Mouse (Mus musculus) regulatory T cell (primary cell): Measurements from ENCODE around the gene Glyr1.

ENCODE experiments used
- in situ Hi-C: fragments of 300-600 bp; cut with MboI, MseI; formaldehyde crosslinking; loops from one replicate; pipeline ENCODE4 v1.15.1; 2025; ENCODE audit warnings: high pct_unique_total_duplicates

The Glyr1 gene

DNA sequence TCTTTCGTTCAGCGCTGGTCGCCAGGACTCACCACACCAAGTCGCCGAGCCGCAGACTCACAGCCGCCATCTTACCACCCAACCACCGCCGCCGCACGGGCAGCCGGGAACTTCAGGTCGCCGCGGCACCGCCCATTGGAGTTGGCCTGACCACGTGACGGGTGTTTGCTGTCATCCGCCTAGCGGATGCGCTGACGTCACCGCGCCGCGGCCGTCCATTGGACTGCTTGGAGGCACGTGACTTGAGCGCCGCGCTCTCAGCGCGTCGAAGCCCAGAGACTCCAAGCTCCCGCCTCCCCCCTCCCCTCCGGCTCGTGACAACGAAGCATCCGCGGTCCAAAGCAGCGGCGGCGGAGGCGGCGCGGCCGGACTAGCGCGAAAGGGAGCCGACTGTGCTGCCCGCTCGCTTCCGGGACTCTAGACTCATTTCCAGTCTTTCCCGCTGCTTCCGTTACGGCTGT lies at the start of gene Glyr1, which contains the start of gene Ubn1:
Gene Glyr1, minus strand, starts transcription at position 90 of the 461 bp plus-strand sequence.
Gene Ubn1, plus strand, starts transcription at position 284 of the 461 bp plus-strand sequence.
- in situ Hi-C loops: loop anchor here (10.0 kb wide), 1 partner anchor 1045 kb away; the partner anchor contains the start of gene Slx4

DNA sequence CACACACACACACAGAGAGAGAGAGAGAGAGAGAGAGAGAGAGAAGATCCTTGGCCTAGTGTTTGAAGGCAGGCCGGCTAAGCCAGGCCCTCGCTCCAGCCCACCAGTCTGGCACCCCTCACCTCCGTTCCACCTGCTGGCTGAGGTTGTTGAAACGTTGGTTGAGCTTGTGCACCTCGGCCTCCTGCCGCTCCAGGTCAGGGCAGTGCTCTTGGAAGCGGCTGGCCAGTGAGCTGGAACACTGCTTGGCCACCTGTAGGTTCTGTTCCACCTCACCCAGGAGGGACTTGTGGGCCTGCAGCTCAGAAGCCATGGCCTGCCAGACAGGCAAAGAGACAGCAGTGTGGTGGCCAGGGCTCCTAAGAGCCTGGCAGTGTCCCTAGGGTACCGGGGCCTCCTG lies 46.8 kb upstream of the Glyr1 start:
- in situ Hi-C loops: loop anchor here (5.0 kb wide), 1 partner anchor 36 kb away; the partner anchor contains the start of gene Ppl

DNA sequence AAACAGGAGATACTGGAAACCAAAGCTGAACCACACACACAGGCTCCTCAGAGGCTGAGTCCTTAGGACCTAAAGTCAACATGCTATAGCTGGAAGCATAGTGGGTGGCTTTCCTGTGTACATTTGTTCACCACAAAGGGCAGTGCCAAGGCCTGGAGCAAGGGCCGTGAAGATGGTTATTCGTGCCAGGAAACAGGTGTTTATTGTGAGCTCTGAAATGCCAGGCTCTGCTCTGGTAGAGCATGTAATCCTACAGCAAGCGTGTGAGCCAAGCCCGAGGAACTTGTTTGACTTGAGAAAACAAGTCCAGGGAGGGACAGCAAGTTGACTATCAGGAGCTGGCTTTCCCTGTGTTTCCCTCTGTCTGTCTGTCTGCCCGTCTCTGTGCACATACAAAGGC lies 43.6 kb upstream of the Glyr1 start:
- in situ Hi-C loops: no loop called here

DNA sequence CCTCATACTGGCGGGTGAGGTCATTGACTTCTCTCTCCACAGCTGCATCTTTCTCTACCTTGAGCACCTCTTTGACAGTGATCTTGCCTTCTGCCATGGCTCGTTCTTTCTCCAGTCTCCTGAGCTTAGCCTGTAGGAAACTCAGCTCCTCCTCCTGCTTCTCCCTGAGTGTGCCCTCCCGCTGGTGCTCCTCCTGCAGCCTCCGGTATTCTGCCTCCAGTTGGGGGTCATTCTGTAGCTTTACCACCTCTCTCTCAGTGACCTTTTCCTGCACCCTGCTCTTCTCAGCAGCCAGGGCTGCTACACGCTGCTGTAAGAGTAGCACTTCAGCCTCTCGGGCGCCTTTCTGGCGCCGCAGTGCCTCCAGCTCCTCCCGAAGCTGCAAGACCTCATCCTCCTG lies 39.4 kb upstream of the Glyr1 start:
- in situ Hi-C loops: no loop called here

DNA sequence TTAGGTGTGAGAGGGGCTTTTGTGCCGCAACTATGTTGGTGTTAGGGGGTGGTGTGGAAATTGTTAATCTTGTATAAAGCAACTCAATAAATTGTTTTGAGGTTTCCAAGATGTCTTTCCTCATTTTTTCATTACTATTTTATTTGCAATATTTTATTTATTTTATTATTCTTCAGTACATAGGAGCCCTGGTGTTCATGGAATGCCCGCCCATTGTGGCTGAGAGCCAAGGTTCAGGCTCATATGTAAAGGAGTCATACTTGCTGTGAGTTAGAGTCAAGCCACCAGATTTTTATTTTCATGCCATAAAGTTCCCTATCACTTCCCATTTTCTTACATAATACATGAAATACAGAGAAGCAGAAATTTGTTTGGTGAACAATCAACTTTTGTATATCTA lies 36.5 kb upstream of the Glyr1 start:
- in situ Hi-C loops: no loop called here

DNA sequence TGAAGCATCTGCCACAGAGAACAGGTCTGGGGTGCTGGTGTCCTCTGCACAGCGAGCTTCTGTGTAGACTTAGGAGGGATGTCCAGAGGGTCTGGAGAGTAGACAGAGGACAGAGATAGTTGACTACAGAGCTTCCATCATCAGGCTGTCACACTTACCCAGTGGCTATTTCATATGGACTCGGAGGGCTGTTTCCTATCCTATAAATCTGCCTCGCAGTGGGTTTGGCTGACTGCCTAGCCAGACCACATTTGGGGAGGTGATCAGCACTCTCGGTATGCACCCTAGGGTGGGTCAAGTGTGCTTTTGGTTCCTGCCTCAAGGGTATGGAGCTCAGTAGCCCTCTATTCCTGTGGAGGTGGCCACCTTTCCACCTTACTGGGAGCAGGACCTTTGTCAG lies 35.5 kb upstream of the Glyr1 start:
- in situ Hi-C loops: no loop called here

DNA sequence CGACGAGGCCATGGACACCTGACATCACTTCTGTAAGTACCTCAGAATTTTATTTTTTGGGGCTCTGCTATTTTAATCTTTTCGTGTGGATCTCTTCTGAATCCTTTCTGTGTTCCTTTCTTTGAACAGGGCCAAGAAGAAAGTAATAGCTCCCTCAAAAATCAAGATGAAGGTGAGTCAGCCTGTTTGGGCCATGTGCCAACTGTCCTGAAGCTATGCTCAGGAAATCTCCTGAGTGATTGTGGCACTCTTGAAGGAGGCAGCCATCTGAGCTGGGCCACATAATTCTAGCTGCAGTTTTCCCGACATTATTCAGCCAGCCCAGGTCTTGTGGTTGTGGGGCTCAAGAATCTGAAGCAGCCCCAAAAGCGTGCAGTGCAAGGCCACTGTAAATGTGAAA lies 24.7 kb upstream of the Glyr1 start:
- in situ Hi-C loops: loop anchor here (5.0 to 10.0 kb wide), 2 partner anchors 47 to 70 kb away; partner anchors contain the start of gene Sec14l5

DNA sequence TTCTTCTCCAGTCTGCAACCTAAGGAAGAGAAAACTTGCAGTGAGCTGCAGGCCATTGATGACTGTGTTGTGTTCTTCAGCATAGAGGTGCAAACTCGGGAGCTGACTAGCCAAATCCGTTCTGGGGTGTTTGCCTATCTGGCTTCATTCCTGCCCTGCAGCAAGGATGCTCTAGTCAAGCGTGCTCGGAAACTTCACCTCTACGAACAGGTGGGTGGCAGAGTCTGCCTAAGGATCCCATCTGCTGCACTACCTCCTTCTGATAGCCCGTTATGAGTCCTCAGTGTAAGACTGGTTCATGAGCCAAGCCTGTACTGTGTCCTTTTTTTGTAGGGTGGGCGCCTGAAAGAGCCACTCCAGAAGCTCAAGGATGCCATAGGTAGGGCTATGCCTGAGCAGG lies 22.3 kb upstream of the Glyr1 start:
- in situ Hi-C loops: loop anchor here (5.0 to 10.0 kb wide), 2 partner anchors 45 to 73 kb away; partner anchors contain the start of gene Sec14l5

DNA sequence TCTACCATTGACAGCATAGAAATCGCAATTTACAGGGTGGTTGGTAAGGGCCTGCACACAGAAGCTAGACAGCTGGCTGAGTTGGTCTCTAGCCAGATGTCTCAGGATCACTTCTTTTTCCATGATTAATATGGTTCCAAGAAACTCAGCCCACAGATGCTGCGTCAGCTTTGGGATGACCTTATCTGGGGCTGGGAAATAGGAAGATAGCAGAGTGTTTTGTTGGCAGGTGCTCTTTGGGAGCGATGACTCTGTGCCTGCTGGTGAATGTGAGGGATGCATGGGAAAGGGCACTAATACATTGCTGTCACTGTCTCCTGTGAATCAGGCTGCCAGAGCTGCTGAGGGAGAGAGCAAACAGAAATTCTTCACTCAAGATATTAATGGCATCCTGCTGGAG lies 20.7 kb upstream of the Glyr1 start:
- in situ Hi-C loops: loop anchor here (5.0 to 10.0 kb wide), 2 partner anchors 43 to 74 kb away; partner anchors contain the start of gene Sec14l5

DNA sequence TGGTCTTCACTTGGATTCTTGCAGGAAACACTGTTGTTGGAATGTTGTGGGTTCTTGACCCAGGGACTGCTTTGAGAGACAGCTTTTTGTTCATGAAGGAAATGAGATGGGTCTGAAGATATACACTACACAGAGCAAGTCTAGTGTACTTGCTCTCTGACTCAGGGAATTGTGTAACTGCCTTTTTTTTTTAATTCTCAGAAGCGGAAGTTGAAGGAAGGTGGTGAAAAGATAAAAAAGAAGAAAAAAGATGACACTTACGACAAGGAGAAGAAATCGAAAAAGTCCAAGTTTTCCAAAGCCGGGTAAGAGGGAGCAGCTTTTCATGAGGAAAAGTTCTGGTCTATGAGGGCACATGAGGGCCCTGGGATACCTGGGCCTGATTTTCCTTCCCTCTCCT lies 13.8 kb upstream of the Glyr1 start:
- in situ Hi-C loops: no loop called here

DNA sequence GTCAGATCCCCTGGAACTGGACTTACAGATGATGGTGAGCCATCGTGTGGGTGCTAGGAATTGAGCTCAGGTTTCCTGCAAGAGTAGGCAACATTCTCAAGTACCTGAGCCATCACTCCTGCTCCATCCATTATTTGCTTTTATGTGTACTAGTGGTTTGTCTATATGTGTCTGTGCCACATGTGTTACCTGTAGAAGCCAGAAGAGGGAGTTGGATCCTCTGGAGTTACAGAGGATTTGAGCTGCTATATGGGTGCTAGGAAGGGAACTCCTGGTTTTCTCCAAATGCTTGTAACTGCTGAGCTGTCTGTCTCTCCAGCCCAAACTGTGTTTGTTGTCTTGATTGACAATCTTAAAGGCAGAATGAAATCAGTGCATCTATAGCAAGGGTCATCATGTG lies 8.5 kb upstream of the Glyr1 start:
- in situ Hi-C loops: no loop called here

DNA sequence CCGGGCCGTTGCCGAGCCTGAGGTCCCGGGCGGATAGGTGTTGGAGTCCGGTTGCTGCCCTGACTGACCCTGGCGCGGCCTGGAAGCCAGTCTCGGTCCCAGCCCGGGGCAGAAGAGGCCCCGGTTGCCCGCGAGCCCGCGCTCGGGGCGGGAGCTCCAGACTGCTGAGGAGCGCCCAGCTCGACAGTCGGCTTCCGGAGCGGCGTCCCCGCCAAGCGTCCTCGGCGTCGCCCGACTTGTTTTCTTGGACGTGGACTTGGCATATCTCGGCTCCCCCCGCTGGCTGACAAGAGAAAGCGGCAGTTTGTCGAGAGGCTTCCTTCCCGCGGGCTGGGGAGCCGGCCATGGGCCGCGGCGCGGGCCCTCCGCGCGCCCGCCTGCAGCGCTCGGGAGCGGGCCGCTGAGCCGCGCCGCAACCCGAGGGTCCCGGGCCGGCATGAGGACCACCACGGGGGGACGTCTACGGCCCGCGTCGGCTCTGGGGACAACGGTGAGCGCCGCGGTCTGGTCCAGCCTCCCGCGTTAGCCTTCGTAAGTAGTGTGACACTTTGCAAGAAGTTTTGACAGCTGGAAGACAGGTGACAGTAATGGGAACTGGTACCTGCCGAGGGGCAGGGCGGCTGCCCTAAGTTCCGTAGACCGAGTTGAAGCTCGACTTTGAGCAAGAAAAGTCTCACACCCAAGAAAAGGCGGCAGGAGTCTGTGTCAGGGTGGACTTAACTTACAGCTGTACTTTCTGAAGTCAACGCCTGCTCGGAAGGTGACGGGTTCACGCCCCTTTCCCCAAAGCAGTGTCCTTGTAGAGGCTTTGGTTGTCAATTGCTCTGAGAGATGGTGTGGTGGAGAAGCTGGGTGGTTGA lies 818 bp upstream of the Glyr1 start:
- in situ Hi-C loops: no loop called here

DNA sequence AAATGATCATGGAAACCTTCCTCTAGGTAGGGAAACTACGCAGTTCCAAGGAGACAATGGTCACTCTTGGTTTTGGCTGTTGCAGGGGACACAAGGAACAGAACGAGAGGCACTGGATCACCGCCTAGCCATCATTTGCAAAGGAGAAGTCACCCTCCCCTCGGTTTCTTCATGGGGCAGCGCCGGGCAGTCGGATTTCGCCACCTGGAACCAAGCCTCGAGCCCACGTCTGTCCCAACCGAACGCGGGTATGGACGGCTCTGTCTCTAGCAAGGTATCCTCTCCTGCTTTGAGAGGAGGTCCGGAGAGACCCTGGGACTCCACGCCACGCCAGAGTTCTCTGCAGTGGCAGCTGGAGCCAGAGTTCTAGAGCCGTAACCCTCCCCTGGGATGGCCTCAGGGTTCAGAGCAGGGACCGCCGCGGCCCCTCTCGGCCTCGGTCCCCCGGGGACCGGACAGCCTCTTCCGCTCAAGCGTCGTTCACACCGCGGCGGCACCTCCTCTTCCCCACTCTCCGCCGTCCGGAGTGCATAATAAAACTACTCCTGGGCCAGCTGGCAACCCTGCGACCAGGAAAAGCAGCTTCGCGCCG lies 385 bp downstream of the Glyr1 start:
- in situ Hi-C loops: loop anchor here (10.0 kb wide), 1 partner anchor 1044 kb away; the partner anchor contains the start of gene Slx4

DNA sequence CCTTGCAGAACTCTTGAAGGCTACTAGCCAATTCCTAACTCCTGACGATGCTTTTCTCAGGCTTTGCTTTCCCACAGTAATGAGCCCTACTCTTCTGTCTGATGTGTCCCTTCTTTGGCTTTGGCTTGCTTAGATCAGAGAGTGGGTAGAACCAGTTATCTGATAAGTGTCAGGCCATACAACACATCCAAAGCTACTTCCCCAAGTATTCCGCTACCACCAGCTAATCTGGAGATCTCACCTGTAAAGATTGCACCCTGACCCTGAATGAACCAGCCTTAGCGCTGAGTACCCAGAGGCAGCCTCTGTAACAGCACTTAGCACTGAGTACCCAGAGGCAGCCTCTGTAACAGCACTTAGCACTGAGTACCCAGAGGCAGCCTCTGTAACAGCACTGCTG lies 4.3 kb downstream of the Glyr1 start:
- in situ Hi-C loops: loop anchor here (10.0 kb wide), 1 partner anchor 1041 kb away; the partner anchor contains the start of gene Slx4

DNA sequence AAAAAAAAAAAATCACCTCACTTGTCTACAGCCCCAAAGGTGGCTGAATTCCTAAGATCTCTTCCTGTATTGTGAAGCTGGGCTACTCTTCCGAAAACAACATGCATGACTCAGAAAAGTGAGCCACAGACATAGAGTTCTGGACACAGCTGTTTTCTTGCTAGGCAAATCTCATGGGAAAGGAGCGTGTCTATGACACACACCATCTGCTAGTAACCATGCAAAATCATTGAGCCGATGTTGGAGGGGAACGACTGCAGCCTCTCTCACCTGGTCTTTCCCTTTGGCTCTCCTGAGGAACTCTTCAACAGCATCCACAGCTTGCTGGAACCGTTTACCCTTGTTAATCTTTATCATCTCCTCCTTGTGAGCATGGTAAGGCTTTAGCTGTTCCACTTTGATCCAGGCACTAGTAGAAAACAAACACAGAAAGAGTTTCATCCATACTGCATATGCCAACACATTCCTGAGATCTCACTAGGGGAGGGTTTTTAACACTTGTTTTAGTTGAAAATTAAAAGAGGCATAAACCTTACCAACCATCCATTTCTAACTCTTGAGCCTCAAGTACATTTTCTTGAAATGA lies 12.9 kb downstream of the Glyr1 start:
- in situ Hi-C loops: no loop called here

DNA sequence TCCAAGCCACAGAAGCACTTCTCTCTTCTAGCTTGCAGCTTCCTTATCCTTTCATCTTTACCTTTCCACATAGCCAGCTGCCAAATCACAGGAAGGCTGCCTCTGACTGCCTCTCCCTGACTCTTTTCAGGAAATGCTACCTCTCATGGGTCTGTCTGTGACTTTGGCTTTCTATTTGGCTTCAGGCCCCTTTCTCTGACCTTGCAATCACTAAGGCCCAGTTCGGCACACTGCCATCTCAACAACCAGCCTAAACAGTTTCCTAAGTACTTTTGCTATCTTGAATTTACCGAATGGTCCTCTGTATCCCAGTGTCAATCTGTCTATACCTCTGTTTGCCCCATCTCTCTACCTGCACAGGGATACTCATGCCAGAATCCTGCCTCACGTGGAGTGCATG lies 14.1 kb downstream of the Glyr1 start:
- in situ Hi-C loops: no loop called here

DNA sequence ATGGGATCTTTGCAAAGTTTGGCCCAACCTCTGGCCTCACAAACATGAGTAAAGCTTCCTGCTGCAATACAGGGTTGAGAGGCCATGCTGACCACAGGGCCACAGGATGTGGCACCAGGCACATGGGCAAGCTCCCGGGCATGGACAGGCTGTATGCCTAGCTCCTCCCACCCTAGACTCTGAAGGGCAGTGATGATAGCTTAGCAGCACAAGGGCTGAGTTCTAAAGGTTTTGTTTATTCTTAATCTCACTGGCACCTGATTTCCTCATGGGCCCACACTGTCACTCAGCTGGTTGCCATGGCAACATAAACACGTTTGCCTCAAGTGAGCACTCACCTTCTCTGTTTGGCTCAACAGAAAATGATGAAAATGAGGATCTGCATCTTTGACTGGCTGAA lies 19.8 kb downstream of the Glyr1 start:
- in situ Hi-C loops: loop anchor here (5.0 kb wide), 1 partner anchor 42 kb away; no protein-coding TSS in a partner anchor

DNA sequence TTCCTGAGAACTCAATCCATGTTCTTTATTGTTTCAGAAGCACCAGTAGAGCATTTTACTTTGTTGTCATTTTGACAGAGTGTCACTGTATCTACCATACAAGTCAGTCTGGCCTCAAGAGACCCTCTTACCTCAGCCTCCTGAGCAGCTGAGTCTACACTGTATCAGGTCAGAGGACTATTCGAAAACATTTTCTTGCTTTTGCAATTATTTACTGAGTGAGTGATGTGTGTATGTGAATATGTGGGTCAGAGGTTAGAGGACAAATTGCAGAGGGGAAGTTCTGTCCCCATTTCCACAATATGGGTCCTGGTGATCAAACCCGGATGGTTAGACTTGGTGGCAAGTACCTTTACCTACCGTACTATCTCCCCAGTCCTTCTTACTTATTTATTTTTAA lies 25.6 kb downstream of the Glyr1 start:
- in situ Hi-C loops: loop anchor here (5.0 kb wide), 1 partner anchor 62 kb away; the partner anchor contains the start of gene Anks3

DNA sequence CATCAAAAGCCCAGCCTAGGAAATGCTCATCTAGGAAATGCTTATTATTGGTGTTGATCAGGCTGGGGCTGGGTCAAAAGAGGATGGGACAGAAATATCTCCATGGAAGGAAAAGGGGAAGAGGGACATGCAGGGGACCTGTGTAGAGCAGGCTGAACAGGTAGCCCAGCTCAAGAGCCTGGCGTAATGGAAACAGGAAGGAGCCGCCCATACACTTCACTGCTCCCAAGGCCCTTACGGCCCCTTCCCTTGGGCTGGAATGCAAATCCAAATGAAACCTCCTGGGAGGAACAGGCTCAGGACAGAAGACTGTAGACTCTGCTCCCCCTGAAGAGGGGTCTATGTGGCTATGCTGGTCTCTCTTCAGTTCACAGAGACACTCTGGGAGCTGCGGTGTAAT lies 35.1 kb downstream of the Glyr1 start:
- in situ Hi-C loops: loop anchor here (10.0 kb wide), 1 partner anchor 240 kb away; no protein-coding TSS in a partner anchor

DNA sequence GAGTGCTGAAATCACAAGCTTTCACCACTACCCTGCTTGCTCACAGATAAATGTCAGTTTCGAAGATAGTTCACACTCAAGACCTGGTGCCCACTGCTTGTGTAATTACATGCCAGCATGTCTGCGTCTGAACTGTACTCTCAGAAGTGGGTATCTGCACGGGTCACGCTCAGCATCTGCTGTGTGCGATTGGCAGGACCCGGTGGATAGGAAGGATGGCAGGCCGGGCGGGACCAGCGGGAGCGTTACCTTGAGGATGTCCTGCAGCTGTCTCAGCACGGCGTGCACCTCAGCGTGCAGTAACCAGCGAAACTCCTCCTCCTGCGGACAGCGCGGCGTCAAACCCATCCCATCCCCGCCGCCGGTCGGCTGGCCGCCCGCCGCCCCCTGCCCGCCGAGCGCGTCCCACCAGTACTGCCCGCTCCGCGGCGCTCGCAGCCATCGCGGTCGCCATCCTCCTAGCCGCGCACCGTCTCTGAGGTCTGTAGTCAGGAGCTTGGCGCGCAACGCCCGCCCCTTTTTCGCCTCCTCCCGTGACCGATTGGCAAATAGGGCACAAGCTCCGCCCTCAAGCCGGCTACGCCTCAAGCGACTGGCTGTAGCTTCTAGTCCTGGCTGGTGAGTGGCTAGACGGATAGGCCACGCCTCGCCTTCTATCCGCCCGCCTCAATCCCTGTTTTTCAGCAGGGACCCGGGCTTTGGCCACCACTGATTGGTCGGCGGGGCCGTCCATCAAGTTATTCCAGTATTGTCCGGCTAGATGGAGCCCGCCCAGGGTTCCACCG lies 36.4 kb downstream of the Glyr1 start, which contains the start of gene Rogdi:
Gene Rogdi, minus strand, starts transcription at position 500 of the 785 bp plus-strand sequence.
- in situ Hi-C loops: loop anchor here (10.0 kb wide), 1 partner anchor 238 kb away; no protein-coding TSS in a partner anchor
